Mouse (Mus musculus) C3H10T1/2 (cell line): Measurements from ENCODE around the gene Gm6509. TPM values are rescaled to one million over a fixed set of nuclear protein-coding genes. Genes with fewer than 3 reads are reported as not detected.

ENCODE experiments used
- polyA plus RNA-seq, 2 experiments: library from polyadenylated mRNA; unstranded; fragments of >200 nt; fragmentation: generic; extraction: Trizol; gene quantifications; one replicate each; pipeline ENCODE4 v1.2.1; 2012; ENCODE audit warnings: missing spikeins in 2 of 2

The Gm6509 gene
- not detected for polyA plus RNA-seq

GRCm38 (mm10) chr5:94623679-94624078 lies at the start of gene Gm6509:
Gm6509 (plus strand) TSS chr5:94623979.

GRCm38 (mm10) chr5:94616242-94616641 lies 7.5 kb upstream of the Gm6509 start, which contains the start of gene Gm3147:
Gm3147 (minus strand) TSS chr5:94616342.

GRCm38 (mm10) chr5:94648082-94648481 lies 24.3 kb downstream of the Gm6509 start, which contains the start of gene Gm6205:
Gm6205 (plus strand) TSS chr5:94648382.

Other genes starting within 250 kb of the Gm6509 start
- gene Gm7682, start 178.2 kb upstream of the Gm6509 start, polyA plus RNA-seq, result not detected
- not detected for gene Gm3139, start 97.7 kb upstream of the Gm6509 start, polyA plus RNA-seq
- not detected for gene Gm3147, start 7.6 kb upstream of the Gm6509 start, polyA plus RNA-seq
- gene Gm6205, start 24.4 kb downstream of the Gm6509 start, polyA plus RNA-seq, result not detected
- not detected for gene Gm3183, start 241.5 kb downstream of the Gm6509 start, polyA plus RNA-seq